Mouse (Mus musculus) mesoderm, embryonic 11.5 days (tissue): ENCODE results near the gene Nanog.
"Not testable (repeated sequence)": the region's sequence is repeated elsewhere in the genome, so short reads cannot be mapped to it uniquely, and the experiment has no call there.

Source experiments
- DNase-seq: peaks from one replicate; pipeline ENCODE4 v3.0.0-alpha.2; 2012; ENCODE audit warnings: low read depth, low spot score

Gene Nanog

DNA sequence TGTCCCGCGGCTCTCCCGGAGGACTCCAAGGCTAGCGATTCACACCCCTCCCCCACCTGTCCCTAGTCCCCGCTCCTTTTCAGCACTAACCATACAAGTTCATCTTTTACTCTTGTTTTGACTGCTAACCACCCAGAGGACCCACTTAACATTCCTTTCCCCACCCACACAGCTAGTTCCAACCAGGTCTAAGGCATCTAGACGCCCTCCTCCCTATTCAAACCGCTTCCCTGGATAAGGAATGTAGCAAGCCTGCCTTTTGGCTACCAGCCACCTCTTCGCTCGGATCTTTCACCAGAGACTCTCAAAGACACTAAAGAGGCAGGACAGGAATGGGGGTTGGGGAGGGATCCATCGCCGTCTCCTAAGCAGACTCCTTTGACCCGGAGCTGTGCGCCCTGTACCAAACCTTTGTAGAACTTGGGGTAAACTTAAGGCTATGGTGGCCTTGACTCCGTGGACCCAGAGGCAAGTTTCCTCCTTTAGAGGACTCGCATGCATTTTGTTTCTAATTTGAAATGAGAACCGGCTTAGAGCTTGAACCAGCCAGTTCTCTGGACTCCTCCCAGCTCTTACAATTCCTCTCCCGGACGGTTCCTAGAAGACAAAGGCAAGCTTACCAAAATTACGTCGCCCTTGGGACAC, 4.7 kb upstream of the Nanog start:
- DNase-seq: peak; percentile 62

DNA sequence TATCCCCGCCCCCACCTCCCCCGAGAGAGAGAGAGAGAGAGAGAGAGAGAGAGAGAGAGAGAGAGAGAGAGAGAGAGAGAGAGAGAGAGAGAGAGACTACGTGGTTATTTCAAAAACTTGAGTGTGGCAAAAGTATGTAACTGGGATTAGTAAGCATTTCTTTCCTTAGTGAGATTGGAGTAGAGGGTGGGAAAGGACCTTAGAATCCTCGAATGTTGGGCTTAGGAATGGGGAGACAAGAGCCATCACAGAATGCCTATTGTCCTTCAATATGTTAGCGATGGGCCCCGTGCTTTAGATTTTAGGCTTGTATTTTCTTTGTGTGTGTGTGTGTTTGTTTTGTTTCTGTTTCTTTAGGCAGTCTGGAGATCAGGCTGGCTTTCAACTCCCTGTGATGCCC, 4.0 kb upstream of the Nanog start:
- no peak for DNase-seq

DNA sequence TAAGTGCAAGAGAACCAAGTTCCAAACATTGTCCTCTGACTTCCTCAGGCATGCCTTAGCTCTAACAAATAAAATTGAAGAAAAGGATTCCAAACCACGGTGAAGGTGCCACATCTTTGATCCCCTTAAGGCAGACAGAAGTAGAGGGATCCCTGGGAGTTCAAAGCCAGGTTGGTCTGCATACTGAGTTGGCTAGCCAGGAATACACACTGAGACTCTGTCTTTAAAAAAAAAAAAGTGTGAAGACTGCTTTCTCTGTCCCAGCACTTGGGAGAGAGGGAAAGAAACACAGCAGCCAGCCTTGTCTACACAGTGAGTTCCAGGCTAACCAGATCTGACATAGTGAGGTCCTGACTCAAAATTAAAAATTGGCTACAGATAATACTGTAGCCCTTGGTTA, 3.6 kb upstream of the Nanog start:
- DNase-seq: no peak

DNA sequence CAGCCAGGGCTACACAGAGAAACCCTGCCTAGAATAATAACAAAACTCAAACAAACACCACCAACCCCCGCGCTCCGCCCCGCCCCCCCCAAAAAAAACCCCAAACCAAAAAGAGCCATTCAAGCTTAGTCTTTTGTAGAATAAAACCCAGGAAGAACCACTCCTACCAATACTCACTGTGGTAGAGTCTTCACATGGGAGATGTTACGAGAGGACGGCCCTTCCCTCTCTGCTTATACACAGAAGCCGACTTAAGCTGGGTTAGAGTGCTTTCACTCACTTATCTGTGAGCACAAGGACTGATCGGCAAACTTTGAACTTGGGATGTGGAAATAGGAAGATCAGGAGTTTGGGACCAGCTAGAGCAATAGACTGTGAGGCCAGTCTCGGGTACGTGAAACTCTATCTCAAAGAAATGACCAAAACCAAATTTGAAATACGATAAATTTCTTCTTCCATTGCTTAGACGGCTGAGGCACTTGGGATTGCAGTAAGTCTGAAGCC, 900 bp upstream of the Nanog start:
- DNase-seq: no peak

DNA sequence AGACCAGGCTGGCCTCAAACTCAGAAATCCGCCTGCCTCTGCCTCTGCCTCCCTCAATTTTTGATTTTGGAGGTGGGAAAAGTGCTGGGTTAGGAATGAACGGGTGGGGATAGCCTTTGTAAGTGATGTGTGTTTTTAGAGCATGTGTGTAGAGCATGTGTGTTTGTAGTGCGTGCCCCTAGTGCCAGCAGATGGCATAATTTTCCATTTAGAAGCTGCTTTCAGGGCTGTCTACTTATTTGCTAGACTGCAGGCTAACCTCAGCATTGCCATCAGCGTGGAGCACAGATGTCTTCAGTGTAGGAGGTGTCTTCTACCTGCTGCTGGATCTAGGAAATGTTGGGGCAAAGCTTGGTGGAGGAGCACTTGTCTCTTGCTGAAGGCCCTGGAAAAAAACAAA, 1.5 kb downstream of the Nanog start:
- no peak for DNase-seq

DNA sequence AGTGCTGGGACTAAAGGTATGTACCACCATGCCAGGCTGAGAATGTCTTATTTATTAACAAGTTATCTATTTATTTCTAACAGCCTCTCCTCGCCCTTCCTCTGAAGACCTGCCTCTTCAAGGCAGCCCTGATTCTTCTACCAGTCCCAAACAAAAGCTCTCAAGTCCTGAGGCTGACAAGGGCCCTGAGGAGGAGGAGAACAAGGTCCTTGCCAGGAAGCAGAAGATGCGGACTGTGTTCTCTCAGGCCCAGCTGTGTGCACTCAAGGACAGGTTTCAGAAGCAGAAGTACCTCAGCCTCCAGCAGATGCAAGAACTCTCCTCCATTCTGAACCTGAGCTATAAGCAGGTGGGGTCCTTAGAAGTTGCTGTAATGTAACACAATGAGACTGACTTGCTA, 4.2 kb downstream of the Nanog start:
- no peak for DNase-seq

DNA sequence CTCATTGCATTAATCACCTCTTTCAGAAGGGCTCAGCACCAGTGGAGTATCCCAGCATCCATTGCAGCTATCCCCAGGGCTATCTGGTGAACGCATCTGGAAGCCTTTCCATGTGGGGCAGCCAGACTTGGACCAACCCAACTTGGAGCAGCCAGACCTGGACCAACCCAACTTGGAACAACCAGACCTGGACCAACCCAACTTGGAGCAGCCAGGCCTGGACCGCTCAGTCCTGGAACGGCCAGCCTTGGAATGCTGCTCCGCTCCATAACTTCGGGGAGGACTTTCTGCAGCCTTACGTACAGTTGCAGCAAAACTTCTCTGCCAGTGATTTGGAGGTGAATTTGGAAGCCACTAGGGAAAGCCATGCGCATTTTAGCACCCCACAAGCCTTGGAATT, 5.8 kb downstream of the Nanog start:
- DNase-seq: not testable (repeated sequence)

DNA sequence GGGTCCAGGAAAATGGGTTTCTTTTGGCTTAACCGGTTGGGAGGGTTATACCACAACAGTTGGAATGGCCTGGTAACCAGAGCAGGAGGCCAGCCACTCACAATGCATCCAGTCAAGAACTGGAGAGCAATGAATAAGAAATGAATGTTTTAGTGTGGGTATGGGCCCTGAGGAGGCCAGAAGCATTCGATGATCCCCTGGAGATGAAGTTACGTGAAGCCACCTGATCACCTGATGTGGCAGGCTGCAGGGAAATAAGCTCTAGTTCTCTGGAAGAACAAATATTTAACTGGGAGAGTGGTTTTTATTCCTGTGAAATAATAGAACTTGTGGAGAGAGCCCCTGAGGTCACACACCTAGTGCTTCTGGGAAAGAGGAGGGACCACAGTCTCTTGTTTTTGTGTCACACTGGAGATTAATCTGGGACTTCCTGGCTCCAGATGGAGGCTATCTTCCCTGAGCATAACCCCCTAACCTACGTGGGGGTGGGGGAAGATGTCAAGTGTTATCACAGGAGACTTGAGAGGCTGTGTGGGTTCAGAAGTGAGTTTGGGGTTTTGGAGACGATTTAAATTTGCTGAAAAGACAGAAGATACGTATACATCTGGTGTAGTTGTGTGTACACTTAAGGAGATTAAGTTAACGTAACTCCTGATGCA, 7.5 kb downstream of the Nanog start:
- no peak for DNase-seq

DNA sequence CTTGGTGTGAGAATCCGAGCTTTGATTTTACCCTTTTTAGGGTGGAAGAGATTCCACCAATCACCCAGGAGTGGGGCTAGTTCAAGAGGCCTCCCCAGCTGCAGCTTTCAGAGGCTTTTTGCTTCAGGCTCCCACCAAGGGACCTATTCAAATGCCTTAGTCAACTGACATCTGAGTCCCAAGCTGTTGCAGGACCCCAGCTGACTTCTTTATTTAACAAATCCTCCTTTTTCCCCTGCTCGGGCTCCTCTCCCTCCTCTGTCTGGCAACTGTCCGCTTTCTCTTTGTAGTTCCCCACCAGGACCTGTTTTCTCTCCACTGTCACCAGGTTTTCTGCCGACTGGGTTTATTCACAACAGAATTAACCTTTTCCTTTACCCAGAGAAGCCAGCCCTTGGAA, 8.6 kb downstream of the Nanog start:
- DNase-seq: no peak

DNA sequence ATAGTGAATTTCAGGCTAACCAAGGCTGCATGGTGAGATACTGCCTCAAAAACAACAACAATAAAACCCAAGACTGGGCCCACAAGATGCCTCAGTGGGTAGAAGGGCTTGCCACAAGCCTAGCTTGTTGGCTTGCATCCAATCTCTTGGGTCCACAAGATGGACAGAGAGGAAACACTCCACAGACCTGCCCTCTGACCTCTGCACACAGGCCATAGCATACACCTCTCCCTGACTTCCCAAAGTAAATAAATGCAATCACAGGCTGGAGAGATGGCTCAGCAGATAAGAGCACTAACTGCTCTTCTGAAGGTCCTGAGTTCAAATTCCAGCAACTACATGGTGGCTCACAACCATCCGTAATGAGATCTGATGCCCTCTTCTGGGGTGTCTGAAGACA, 10.9 kb downstream of the Nanog start:
- not testable (repeated sequence) for DNase-seq

DNA sequence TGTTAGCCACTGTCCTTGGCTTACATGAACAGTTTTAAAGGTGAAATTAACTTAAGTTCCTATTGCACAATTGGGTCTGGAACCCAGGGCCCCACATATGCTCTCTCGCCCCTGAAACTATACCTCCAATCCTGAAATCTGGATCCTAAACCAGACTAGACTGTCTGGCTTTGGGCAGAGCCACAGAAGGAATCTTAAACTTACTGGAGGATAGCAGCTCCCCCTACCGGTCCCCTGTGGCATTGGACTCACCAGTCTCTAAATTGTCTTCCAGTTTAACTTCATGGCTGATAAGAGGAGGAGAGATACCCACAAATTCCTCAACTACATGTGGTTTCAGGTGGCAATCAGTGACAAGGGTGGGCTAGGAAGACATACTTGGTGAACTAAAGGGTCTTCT, 12.7 kb downstream of the Nanog start:
- DNase-seq: peak; percentile 56

DNA sequence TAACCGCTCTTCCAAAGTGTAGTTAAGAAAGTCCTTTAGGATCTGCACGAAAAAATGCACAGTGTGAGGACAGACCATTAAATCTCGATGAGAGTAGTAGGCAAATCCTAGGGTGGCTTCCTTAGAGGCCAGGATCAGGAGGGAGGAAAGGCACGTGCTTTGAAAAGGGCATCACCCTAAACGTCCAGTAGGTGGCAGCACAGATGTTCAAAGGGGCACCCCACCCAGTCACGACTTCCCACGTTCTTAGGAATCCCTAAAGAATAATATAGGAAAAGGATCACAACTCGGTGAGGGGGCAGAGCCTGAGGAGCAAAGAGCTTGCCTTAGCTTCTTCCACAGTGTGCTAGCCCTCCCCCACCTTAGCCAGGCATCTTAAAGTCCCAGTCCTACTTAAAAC, 32.7 kb downstream of the Nanog start:
- peak; percentile 83 for DNase-seq

DNA sequence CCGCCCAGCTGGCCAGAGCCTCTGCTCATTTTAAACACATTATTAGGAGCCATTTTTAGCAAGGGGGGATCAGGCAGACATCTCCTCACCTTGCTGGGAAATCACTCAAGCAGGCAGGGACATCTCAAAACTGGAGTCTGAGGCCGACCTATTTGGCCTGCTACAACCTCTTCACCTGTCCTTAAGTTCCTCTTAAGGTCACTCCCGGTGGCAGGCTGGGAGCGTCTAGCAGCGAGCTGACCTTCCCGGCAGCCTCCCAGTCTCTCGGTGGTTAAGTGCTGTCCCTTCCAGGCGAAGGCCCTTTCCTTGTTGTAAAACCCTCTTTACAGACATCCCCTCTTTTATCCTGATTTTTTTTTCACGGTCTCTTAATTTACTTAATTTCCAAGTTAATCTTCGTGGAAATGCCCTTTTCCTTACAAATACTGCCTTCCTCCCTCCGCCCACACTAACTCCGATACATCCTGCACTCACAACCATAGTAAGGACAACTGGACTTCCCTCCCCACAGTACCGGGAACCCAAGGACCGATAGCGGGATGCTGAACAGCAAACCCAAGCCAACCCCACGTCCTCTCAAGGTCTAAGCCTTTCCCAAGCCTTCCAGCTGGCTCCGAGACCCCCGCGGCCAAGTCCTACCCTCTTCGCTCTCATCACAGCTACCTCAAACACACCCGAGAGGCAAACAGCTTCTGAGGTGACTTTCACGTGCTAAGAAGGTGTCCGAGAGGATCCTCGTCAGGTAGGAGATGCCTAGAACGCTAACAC, 34.4 kb downstream of the Nanog start:
- no peak for DNase-seq

DNA sequence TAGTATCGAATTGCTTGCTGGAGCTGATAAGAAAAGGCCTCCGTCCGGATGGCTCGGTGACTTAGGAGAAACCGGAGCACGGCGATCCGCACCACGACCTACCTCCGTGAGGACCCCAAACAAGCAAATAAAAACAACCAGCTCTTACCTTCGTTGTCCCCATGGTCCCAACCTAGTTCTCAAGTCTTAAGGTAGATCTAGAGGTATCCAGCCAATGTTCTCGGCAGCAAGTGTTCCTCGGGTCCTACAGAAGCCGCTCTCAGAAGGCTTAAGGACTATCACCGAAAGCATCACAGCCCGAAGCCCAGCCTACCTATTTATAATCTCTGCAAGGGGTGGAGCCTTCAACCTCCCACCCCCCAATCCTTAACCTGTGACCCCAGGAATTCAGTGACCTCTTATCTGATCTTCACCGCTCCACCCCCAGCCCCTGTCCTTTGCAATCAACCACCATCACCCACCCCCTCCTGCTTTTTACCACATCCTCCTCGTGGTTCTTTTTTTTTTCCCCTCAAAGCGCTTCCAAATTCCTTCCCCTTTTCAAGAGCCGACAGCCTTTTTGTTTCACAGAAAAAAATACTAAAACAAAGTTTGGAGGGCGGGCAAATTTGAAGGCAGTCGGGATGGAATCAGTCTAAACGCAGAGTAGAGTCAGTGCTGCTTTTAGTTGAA, 35.1 kb downstream of the Nanog start:
- peak; percentile 50 for DNase-seq

DNA sequence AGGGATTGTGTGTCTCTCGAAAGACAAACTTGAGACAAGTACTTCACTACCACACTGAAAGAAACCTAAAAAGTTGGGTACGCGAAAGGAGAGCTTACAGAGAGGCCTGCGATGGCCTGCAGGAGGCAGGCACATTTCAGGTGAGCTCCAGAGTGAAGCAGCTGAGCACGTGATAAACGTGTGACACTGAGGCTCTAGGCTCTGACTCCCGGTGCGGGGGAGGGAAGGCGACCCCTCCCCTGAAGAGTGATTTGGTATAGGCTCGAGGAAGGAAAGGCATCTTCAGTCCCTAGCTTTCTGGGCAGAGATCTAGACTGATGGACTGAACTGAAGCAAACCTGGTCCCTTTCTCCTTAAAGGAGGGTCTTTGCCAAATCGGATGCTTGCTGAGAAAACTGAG, 36.1 kb downstream of the Nanog start:
- DNase-seq: no peak

DNA sequence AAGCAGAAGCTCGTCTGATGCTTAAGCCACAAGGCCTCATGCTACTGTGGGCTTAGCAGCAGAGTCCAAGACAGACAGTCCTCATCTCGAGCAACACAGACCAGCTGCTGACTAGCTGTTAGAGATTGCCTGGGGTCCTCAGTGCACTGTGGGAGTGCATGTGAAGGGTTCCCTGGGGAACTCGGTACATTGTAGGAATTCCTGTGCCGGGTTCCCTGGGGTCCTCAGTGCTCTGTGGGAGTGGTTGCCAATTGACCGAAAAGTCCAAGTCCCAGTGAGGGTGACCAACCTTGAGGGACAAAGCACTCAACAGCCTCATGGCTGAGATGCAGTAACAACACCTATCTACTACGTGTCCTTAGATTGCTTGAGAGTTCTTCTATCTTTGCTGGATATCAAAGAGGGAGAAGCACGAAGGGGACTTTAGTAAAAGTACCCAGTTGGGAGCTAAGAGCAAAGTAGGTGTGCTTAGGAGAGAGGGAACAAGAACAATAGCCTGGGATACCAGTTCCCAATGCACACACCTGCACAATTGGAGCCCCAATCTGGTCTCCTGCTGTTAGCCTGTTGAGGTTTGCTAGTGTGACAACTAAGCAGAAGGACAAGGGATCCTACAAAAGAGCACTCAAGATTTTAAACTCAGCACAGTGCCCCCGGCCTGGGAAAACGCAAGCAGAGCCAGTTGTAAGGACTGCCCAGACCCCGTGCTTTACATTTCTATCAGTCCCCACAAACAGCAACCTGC, 37.4 kb downstream of the Nanog start:
- DNase-seq: no peak

DNA sequence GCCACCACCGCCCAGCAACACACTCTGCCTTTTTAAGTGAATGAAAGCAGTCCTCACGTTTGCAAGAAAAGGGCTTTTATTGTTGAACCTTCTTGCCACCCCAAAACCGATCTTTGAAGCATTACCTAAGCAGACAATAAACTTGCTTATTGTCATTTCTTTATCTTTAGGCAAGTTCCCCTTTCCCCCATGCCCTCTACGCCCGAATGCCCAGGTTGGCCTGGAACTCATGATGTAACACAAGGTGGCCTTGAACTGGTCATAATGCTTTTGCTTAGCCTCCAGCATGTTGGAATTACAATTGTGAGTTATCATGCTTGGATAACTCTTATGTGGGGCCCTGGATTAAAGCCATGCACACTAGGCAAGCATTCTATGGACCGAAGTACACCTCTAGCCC, 43.3 kb downstream of the Nanog start:
- DNase-seq: no peak

DNA sequence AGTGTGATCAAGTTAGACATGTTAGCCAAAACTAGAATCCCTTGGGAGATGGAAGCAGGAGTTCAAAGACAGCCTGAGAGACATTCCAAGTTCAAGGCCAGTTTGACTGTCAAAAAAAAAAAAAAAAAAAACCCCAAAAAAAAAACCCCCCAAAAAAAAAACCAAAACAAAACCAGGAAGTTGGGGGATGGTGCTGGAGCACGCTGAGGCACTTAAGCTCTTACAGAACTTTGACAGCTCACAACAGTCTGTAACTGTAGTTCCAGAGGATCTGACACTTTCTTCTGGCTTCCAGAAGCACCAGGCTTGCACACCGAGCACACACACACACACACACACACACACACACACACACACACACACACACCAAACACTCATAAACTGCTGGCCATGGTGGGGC, 48.6 kb downstream of the Nanog start:
- DNase-seq: no peak

DNA sequence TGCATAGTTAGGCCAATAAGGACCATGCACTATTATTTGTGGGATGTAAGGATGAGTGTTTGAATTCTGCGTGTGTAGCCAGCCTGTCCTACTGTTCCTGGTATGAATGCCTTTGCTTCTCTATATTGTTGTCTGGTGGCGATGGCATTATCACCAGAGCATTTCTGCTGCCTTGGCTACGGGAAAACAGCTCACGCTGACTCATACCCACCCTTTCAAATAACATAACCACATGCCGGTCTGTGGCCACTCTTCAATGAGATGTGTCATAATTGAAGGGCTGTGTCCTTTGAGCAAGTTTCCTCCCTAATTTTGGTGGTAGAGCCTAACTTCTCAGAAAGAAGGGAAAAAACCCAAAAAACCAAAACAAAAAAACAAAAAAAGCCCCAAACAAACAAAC, 51.4 kb downstream of the Nanog start:
- DNase-seq: no peak

DNA sequence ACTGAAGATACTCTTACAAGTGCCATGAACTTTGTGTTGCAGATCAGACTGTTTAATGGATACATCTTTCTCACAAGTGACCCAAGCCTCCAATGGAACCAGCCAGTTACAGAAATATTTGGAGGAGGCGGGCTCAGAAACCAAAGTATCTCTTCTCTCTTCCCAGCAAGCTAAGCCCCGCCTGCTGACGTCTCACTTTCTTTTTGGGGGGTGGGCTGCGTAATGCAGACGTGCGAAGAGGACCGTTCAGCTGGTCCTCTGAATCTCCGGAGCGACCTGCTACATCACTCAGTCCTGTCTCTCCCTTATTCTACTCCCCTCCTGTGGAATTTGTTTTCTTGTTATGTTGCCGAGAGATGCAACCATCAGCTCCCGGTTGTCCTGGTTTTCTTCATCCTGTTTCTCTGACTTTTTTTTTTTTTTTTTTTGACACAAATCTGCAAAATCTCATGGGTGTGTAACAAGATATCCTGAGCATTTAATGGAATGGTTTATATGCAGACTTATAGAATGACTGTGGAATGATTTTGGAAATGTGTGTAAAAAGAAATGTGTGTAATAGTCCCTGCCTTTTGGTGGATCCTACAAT, 53.8 kb downstream of the Nanog start:
- DNase-seq: peak; percentile 82

DNA sequence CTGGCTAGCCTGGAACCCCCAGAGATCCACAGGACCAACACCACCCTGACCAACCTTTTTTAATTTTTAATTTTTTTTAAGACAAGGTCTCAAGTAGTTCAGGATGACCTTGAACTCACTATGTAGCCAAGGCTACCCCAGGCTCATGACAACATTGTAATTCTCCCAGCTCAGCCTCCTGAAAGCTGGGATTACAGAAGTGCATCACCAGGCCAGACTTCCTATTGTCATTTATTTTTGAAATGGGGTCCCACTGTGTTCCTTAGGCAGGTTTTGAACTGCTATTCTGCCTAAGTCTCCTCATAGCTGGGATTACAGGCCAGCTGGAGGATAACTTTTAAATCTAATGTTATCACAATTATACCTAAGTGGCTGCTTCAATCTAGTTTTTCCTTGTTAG, 54.6 kb downstream of the Nanog start:
- DNase-seq: no peak
